Mouse (Mus musculus) hindbrain, embryonic 14.5 days (tissue): ENCODE measurements around the gene Itpr1. TPM values are rescaled to one million over a fixed set of nuclear protein-coding genes. Genes with fewer than 3 reads are reported as not detected.

ENCODE experiments used
- ATAC-seq: fragments of 200-750 bp; cut with Nextera tagmentation; 2 replicates; pipeline ENCODE4 v1.8.0; 2017; ENCODE audit warnings: moderate number of reproducible peaks, mild to moderate bottlenecking, moderate TSS enrichment, moderate library complexity; ENCODE audit not compliant: low FRiP score
- DNase-seq: peaks from one replicate; pipeline ENCODE4 v3.0.0-alpha.2; 2015; ENCODE audit warnings: low spot score
- H3K27ac ChIP-seq: fragments of 300-500 bp; sonication (generic); 2 replicates; pipeline ENCODE4 v1.5.1; 2014; ENCODE audit warnings: mild to moderate bottlenecking, moderate library complexity
- H3K27me3 ChIP-seq: fragments of 300-500 bp; sonication (generic); 2 replicates; pipeline ENCODE4 v1.6.1; 2014; ENCODE audit warnings: mild to moderate bottlenecking, low read length, mixed read lengths; ENCODE audit not compliant: control insufficient read depth, insufficient read depth
- H3K36me3 ChIP-seq: fragments of 300-500 bp; sonication (generic); replicated peaks from 2 replicates; pipeline ENCODE4 v1.6.1; 2014; ENCODE audit not compliant: control insufficient read depth, insufficient read depth
- H3K4me1 ChIP-seq: fragments of 300-500 bp; sonication (generic); replicated peaks from 2 replicates; pipeline ENCODE4 v1.6.1; 2014; ENCODE audit warnings: antibody characterized with exemption, low read length, mixed read lengths; ENCODE audit not compliant: control insufficient read depth, insufficient read depth
- H3K4me2 ChIP-seq: fragments of 300-500 bp; sonication (generic); replicated peaks from 2 replicates; pipeline ENCODE4 v1.6.1; 2014; ENCODE audit warnings: mild to moderate bottlenecking, moderate library complexity
- H3K4me3 ChIP-seq: fragments of 300-500 bp; sonication (generic); replicated peaks from 2 replicates; pipeline ENCODE4 v1.5.1; 2014; ENCODE audit warnings: mild to moderate bottlenecking, low read length
- H3K9ac ChIP-seq: fragments of 300-500 bp; sonication (generic); 2 replicates; pipeline ENCODE4 v1.6.1; 2014
- H3K9me3 ChIP-seq: fragments of 300-500 bp; sonication (generic); 2 replicates; pipeline ENCODE4 v1.6.1; 2016; ENCODE audit warnings: low read length; ENCODE audit not compliant: control insufficient read depth
- WGBS: fragments of 180-500 bp; shearing (Covaris S2); extraction: QIAGEN DNeasy Blood & Tissue Kit; methylation state at CpG from one replicate; pipeline ENCODE4 v1.1.7; 2014; 5-methylcytosine and 5-hydroxymethylcytosine counted together
- polyA plus RNA-seq: library from polyadenylated mRNA; unstranded; fragments of >200 nt; fragmentation: Nextera tagmentation; extraction: Ambion mirVana; gene quantifications from 2 replicates; pipeline ENCODE4 v1.2.1, GENCODE M21; 2014

Gene Itpr1
- polyA plus RNA-seq, 1 experiment from 2014 or later: 6.5 TPM

DNA sequence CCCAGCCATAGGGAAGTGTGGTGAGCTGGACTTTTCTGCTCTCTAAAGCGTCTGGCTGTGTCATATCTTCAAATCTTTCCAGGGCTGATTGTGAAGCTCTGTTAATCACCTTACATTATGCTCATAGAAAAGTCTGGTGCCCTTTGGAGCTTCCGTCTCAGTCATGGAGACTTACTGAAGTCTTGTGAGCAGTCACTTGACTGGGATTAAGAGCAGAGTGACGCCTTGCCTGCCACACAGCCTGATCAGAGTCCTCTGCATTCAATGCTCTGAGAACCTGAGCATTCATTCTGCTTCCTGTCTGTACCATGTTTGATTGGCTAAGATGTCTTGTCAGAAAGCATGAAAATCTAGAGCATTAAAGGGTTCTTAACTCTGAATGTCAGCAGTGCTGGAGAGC, 314.7 kb downstream of the Itpr1 start:
- ATAC-seq: no peak
- H3K9me3 ChIP-seq: no peaks in the 10 kb centered on the region

DNA sequence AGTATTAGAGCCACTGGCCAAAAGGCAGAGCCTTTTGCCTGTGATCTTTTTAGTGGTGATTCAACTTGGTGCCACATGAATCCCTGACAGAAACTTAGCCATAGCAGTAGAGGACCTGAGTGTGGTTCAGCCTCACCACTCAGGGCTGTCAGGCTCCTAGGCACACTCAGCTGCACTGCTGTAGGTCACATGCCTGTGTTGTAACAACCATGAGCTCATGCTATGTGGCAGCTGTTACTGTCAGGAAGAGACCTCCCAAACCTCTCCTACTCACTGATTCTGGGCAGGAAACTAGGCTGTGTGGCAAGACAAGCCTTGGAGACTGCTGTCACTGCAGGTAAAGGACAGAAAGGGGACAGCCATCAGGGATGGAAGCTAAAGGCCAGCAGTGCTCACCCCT, 315.1 kb downstream of the Itpr1 start:
- no peak for ATAC-seq
- H3K27me3 ChIP-seq: no peaks in the 10 kb centered on the region

More for the DNA sequence above, 314.7 kb downstream of the Itpr1 start:
- no peak for DNase-seq
- H3K27ac ChIP-seq: no peak overlapping the region
- peaks cover 15% of the 10 kb centered on the region for H3K4me1 ChIP-seq
- 91% methylated on average over 3 of the region's 3 CpGs for WGBS
- no peak overlapping the region for H3K9ac ChIP-seq
- H3K27me3 ChIP-seq: no peaks in the 10 kb centered on the region
- no peaks in the 10 kb centered on the region for H3K36me3 ChIP-seq
- no peak overlapping the region for H3K4me3 ChIP-seq
- no peak overlapping the region for H3K4me2 ChIP-seq

GRCm38 (mm10) chr6:108529150-108529549, 316.3 kb downstream of the Itpr1 start:
- no peak overlapping the region for H3K4me2 ChIP-seq
- WGBS: 88% methylated on average over 3 of the region's 3 CpGs
- H3K4me3 ChIP-seq: no peak overlapping the region
- ATAC-seq: no peak
- peaks cover 15% of the 10 kb centered on the region for H3K4me1 ChIP-seq
- no peaks in the 10 kb centered on the region for H3K36me3 ChIP-seq
- H3K9ac ChIP-seq: no peak overlapping the region
- H3K27me3 ChIP-seq: no peaks in the 10 kb centered on the region
- H3K27ac ChIP-seq: no peak overlapping the region
- no peak for DNase-seq
- H3K9me3 ChIP-seq: no peaks in the 10 kb centered on the region

More for the DNA sequence above, 315.1 kb downstream of the Itpr1 start:
- Histone ChIP-seq H3K4me1 (peaks cover 15% of the 10 kb centered on the region), H3K36me3 (no peaks in the 10 kb centered on the region), H3K4me2 (no peak overlapping the region), H3K4me3 (no peak overlapping the region), H3K9me3 (no peaks in the 10 kb centered on the region), H3K27ac (no peak overlapping the region), H3K9ac (no peak overlapping the region)
- no peak for DNase-seq

GRCm38 (mm10) chr6:108530781-108531323, 318.0 kb downstream of the Itpr1 start:
- Histone ChIP-seq H3K9me3 (no peaks in the 10 kb centered on the region), H3K36me3 (no peaks in the 10 kb centered on the region), H3K4me1 (peaks cover 15% of the 10 kb centered on the region), H3K27me3 (no peaks in the 10 kb centered on the region), H3K4me3 (no peak overlapping the region), H3K9ac (no peak overlapping the region; the same call in 1 of the 2 replicates), H3K27ac (no peak overlapping the region), H3K4me2 (no peak overlapping the region)
- WGBS: 24% methylated on average over 6 of the region's 6 CpGs
- DNase-seq (no peak), ATAC-seq (peak; percentile 53)

DNA sequence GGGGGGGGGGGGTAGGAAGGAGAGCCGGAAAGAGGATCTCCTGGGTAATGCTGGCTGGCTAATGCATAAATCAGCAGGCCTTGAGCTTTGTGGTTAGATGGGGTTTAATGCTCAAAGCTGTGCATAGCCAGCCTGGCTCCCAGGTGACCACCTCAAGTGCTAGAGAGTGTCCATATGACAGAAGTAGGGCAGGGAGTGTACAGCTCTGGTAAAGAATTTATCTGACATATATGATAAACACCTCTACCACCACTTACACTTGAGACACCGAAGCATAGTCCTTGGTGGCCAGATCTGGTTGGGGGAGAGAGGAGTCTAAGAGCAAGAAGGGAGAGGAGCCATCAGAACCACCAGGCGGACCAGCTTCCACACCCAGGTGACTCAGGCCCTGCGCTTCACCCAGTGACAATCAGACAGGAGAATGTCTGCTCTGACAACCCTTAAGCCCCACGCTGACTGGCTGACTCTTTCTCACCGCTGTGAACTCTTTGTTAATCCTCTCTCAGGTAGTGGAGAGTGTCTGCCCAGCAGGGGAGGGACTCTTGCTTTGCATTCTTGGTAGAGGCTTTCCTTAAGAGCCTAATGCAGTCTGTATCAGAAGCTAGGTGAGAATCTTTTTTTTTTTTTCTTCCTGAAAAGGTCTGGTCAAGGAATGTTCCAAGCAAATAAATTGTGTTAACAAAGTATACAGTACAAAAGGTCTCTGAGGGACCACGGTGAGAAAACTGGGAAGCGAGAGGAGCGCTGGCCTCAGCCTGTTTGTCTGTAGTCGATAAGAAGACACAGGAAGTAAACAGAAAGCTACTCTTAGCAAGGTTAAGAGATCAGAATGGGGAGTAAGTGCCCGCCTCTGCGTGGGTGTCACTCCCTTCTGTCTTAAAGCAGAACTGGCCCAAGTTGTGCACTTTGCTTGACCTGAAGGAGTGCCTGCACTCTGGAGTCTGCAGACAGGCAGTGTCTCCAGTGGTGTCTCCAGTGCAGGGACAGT, 318.7 kb downstream of the Itpr1 start:
- Histone ChIP-seq H3K9ac (no peak overlapping the region; the same call in 1 of the 2 replicates), H3K4me2 (no peak overlapping the region), H3K36me3 (no peaks in the 10 kb centered on the region), H3K27me3 (no peaks in the 10 kb centered on the region), H3K27ac (no peak overlapping the region), H3K4me3 (no peak overlapping the region), H3K9me3 (no peaks in the 10 kb centered on the region), H3K4me1 (peaks cover 15% of the 10 kb centered on the region)
- peak; percentile 28; the same call in 1 of the 2 replicates for ATAC-seq
- WGBS: 40% methylated on average over 11 of the region's 12 CpGs
- no peak for DNase-seq

GRCm38 (mm10) chr6:108532486-108533179, 319.7 kb downstream of the Itpr1 start:
- H3K27ac ChIP-seq: no peak overlapping the region
- no peak overlapping the region for H3K9ac ChIP-seq
- DNase-seq (no peak), ATAC-seq (no peak)
- no peak overlapping the region for H3K4me3 ChIP-seq
- 86% methylated on average over 10 of the region's 10 CpGs for WGBS
- peaks cover 15% of the 10 kb centered on the region for H3K4me1 ChIP-seq
- no peaks in the 10 kb centered on the region for H3K36me3 ChIP-seq
- no peaks in the 10 kb centered on the region for H3K9me3 ChIP-seq
- H3K4me2 ChIP-seq: no peak overlapping the region
- no peaks in the 10 kb centered on the region for H3K27me3 ChIP-seq

DNA sequence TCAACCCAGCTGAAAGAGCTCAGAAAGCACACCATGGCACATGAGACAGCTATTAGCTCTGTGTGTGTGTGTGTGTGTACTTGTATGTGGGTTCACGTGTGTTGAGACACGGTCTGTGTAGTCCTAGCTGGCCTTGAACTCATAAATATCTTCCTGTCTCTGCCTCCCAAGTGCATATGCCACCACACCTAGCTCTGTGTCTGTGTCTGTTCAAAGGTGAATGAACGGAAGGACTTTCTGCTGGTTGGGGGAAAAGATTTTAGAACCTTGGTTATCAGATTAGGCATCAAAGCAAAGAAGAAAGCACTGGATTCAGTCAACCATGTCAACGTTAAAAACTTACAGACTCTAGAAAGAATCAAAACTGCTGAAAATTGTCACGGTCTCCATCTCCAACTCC, 321.2 kb downstream of the Itpr1 start:
- no peak overlapping the region for H3K9ac ChIP-seq
- ATAC-seq: no peak
- H3K27me3 ChIP-seq: no peaks in the 10 kb centered on the region
- no peaks in the 10 kb centered on the region for H3K9me3 ChIP-seq
- no peak overlapping the region for H3K4me3 ChIP-seq
- WGBS: 90% methylated on average over 5 of the region's 5 CpGs
- no peak overlapping the region for H3K4me2 ChIP-seq
- H3K36me3 ChIP-seq: no peaks in the 10 kb centered on the region
- DNase-seq: no peak
- no peak overlapping the region for H3K27ac ChIP-seq
- peaks cover 15% of the 10 kb centered on the region for H3K4me1 ChIP-seq

GRCm38 (mm10) chr6:108534596-108534995, 321.7 kb downstream of the Itpr1 start:
- WGBS: 86% methylated on average over 6 of the region's 6 CpGs
- no peaks in the 10 kb centered on the region for H3K27me3 ChIP-seq
- H3K9me3 ChIP-seq: no peaks in the 10 kb centered on the region
- H3K27ac ChIP-seq: no peak overlapping the region
- no peak overlapping the region for H3K9ac ChIP-seq
- H3K4me1 ChIP-seq: peaks cover 15% of the 10 kb centered on the region
- no peak overlapping the region for H3K4me2 ChIP-seq
- H3K4me3 ChIP-seq: no peak overlapping the region
- no peaks in the 10 kb centered on the region for H3K36me3 ChIP-seq
- no peak for ATAC-seq
- no peak for DNase-seq

- WGBS: 89% methylated on average over 4 of the region's 4 CpGs
- H3K9me3 ChIP-seq: no peaks in the 10 kb centered on the region
These were observed 322.4 kb downstream of the Itpr1 start for GRCm38 (mm10) chr6:108535309-108535708.

More at GRCm38 (mm10) chr6:108535309-108535708, 322.4 kb downstream of the Itpr1 start:
- Histone ChIP-seq H3K27ac (no peak overlapping the region), H3K27me3 (no peaks in the 10 kb centered on the region), H3K4me3 (no peak overlapping the region), H3K4me2 (no peak overlapping the region), H3K36me3 (no peaks in the 10 kb centered on the region), H3K9ac (no peak overlapping the region), H3K4me1 (peaks cover 15% of the 10 kb centered on the region)
- ATAC-seq (no peak), DNase-seq (no peak)
